Mouse (Mus musculus) hindlimb bud, embryonic 11.5 days (tissue): ENCODE data around the gene Trim9.

ENCODE experiments used
- DNase-seq: peaks from one replicate; pipeline ENCODE4 v3.0.0-alpha.2; 2012; ENCODE audit warnings: low read depth, low spot score; ENCODE audit errors: extremely low spot score

Gene Trim9

GRCm38 (mm10) chr12:70216229-70216800 lies 131.1 kb downstream of the Trim9 start:
- no peak for DNase-seq

DNA sequence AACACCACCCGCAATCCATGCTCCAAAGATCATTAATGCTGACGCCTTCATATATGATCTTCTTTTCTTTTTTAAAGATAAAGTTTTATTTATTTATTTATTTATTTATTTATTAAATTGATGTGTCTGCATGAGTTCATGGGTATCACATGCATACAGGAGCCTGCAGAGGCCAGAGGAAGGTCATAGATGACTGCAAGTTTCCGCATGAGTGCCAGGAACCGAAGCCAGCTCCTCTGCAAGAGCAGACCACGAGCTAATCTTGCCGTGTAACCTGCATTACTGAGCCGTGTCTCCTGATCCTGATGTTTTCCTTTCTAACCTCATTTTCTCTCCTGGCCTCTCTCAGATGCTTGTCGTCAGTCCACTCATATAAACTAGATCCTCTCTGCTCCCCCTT lies 133.1 kb downstream of the Trim9 start:
- no peak for DNase-seq

- no peak for DNase-seq
Observed at GRCm38 (mm10) chr12:70213601-70214000, 133.8 kb downstream of the Trim9 start.

DNA sequence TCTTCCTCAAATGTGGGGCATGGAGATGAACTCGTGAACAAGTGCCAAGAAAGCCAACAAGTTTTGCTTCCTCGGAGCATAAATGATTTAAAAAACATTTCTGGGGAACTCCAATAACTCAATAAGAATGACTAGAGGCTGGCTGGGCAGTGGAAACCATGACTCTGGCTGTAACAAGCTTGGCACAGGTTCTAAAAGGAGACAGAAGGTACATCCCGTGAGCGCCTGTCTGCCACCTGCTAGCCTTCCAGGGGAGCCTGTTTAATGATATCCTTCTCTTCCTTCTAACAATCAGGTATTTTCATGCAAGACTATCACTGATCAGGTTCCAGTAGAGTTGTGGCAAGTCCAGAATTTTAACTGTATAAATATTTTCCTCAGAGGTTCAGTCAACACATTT lies 134.9 kb downstream of the Trim9 start:
- DNase-seq = no peak

DNA sequence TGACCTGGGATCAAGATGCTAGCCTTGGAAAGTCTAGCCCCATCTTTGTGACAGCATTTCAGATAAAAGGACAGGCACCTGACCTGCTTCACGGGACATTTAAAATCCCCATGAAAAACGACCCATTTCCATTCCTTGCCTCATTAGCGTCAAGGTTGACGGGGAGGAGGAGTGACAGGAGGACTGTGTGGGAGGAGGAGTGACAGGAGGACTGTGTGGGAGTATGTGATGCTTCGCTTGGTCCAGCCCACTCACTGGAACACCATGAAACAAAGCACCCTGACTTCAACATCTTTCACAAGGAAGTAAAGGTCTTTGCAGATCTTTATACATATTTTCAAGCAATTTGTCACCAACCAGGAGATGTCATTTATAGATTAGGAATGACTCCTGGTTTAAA lies 139.2 kb downstream of the Trim9 start:
- no peak for DNase-seq

DNA sequence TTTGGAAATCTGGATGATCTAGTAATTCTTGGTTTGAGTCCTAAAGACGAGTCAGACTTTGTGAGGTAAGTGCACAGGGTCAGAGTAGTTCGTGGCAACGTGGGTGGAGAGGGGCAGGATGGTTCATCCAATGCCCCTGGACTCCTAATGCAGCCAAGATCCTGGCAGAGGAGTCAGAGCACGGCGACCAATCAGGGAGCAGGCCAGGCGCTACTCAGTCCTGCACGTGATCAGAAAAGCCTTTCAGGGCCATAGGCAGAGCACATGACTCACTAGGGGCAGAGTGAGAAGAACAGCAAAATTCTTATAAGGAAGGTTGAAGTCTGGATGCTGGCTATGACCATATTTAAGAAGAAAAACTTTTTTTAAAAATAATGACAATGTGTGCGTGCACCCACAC lies 143.0 kb downstream of the Trim9 start:
- no peak for DNase-seq

DNA sequence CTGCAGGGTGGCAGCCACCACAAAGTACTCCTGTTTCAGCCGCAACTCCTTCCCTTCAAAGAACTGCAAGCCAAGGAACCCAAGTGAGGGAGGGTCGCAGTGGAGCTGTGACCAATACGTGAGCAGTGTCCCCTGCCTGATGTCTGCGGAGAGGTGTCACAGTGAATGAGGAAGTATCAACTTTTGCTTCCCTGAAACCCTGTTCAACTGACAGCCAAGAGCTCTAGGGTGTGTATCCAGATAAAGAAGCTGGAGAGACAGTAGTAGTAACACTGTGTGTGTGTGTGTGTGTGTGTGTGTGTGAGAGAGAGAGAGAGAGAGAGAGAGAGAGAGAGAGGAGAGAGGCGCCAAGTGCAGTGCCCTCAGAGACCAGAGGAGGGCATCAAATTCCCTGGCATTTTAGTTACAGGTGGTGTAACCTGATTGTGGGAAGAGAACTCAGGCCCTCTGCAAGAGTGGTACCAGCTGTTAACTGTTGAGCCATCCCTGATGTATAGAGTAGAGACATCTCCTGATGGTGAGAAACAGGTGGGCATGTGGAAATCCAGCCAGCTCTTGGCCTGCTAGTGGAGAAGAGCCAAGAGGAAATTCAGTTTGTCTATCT lies 145.4 kb downstream of the Trim9 start:
- no peak for DNase-seq

DNA sequence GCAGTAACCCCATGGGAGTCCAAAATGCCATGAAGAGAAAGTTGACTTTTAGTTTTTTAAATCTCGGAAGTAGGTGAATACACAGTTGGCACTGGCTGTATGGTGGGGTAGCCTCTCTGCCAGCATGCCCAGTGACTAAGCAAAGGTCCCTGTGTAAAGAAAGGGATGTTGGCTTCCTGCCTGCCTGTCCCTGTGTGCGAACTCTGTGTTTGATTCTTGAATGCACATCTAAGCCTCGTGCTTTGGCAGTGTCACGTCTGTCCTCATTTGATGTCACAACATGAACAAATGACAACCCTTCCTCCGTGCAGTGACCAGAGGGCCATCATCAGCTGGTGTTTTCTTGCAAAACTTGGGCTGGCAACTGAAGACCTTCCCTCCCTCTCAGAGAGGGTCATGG lies 151.1 kb downstream of the Trim9 start:
- no peak for DNase-seq

GRCm38 (mm10) chr12:70195426-70195825 lies 152.0 kb downstream of the Trim9 start:
- DNase-seq = no peak
